Mouse (Mus musculus) brown adipose tissue, adult 24 weeks (tissue): ENCODE measurements around the gene Gpr171. TPM values are rescaled to one million over a fixed set of nuclear protein-coding genes. Genes with fewer than 3 reads are reported as not detected.

Source experiments
- polyA plus RNA-seq: library from polyadenylated mRNA; stranded (reverse); fragments of >200 nt; gene quantifications from 2 replicates; pipeline ENCODE4 v1.2.4, GENCODE M21; 2012; ENCODE audit not compliant: missing spikeins, insufficient read depth, insufficient read length

Gene Gpr171
- polyA plus RNA-seq, 1 experiment, result not detected

Other genes starting within 250 kb of the Gpr171 start
- gene Clrn1, start 216.5 kb downstream of the Gpr171 start, polyA plus RNA-seq, result not detected in 2 replicates
- gene Med12l, start 96.0 kb downstream of the Gpr171 start, polyA plus RNA-seq, result 2.8 and 3.7 TPM in 2 replicates
- 0.92 and 1.3 TPM in 2 replicates for gene P2ry14, start 51.8 kb upstream of the Gpr171 start, polyA plus RNA-seq
- gene Gpr87, start 93.3 kb upstream of the Gpr171 start, polyA plus RNA-seq, result not detected in 2 replicates
- 1.3 TPM in 1 of 2 replicates, not detected in the other for gene P2ry13, start 109.1 kb upstream of the Gpr171 start, polyA plus RNA-seq
- gene P2ry12, start 161.1 kb upstream of the Gpr171 start, polyA plus RNA-seq, result 2.4 and 3.3 TPM in 2 replicates
- 1.2 and 1.6 TPM in 2 replicates for gene Igsf10, start 242.6 kb upstream of the Gpr171 start, polyA plus RNA-seq